Mouse (Mus musculus) lung, adult 10 weeks (tissue): Measurements from ENCODE around the gene Rai2. TPM values are rescaled to one million over a fixed set of nuclear protein-coding genes. Genes with fewer than 3 reads are reported as not detected.

ENCODE experiments used
- polyA plus RNA-seq: library from polyadenylated mRNA; stranded (reverse); fragments of 350-450 nt; fragmentation: Illumina TruSeq; extraction: RNeasy Lipid Tissue Mini Kit (QIAGEN cat#74804); gene quantifications from one replicate; pipeline ENCODE4 v1.2.3, GENCODE M21; 2014; ENCODE audit warnings: low read depth, low replicate concordance; ENCODE audit not compliant: insufficient read depth

Rai2 gene
- 4.2 TPM for polyA plus RNA-seq

GRCm38 (mm10) chrX:161716865-161717763 is at the start of gene Rai2:
TSS of gene Rai2 (plus strand) at chrX:161717069.

